Mouse (Mus musculus) bone marrow macrophage, adult 2 months (primary cell): ENCODE measurements at regions not wholly inside any gene's neighbourhood (a gene's known extent, or its start where the extent isn't known, plus 50 kb on each side); places are given as distances from the start of the nearest gene placed in this dataset.

Experiments used
- CTCF ChIP-seq: IDR thresholded peaks from 2 replicates; pipeline ENCODE4 v1.5.1; 2012; ENCODE audit warnings: low read depth, mild to moderate bottlenecking, low read length, moderate library complexity
- POLR2A ChIP-seq: IDR thresholded peaks from 2 replicates; pipeline ENCODE4 v1.6.1; 2012; ENCODE audit warnings: mild to moderate bottlenecking, low read depth, low read length, borderline replicate concordance

DNA sequence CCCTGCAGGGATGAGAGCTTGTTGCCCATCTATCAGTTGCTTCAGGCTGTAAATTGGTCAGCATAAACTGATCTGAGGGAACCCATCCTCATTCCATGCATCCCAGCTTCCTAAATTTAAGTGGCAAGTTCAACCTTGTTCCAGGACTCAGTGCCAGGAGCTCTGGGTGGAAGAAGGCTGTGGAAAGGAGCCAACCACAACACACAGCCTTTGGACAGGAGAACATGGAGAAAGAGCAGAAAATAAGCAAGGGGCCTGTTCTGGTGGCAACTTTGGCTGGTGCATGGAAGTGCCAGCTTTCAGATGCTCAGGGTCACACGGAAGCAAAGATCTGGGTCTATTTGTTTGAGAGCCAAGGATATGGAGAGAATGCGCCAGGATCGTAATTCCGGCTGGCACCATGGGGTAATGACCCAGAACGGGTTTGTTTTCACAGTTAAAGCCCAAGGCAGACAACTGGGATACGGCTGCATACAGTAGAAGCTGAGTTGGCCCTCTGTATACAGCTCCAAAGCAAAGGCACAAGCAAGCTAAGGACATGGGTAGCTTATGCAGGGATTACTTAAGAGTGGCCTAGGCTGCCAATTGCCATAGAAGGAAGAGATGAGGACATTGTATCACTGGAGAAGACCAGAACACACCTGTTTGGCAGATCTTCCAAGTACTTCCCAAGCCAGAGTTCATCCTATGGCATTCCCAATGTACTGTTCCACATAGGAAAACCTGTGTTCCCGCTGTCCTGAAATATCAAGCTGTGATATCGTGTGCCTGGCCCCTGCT is 364.2 kb upstream of the Mgmt start:
- no peak for TF ChIP-seq POLR2A
- TF ChIP-seq CTCF = no peak
